Mouse (Mus musculus): ENCODE measurements around the gene Ifna5. TPM values are rescaled to one million over a fixed set of nuclear protein-coding genes. Genes with fewer than 3 reads are reported as not detected.

Gene Ifna5
- polyA plus RNA-seq, 2 experiments from 2014 or later = not detected

- peak; percentile 85 for ATAC-seq
Measured at GRCm38 (mm10) chr4:88864599-88864998, 29.3 kb downstream of the Ifna5 start.

DNA sequence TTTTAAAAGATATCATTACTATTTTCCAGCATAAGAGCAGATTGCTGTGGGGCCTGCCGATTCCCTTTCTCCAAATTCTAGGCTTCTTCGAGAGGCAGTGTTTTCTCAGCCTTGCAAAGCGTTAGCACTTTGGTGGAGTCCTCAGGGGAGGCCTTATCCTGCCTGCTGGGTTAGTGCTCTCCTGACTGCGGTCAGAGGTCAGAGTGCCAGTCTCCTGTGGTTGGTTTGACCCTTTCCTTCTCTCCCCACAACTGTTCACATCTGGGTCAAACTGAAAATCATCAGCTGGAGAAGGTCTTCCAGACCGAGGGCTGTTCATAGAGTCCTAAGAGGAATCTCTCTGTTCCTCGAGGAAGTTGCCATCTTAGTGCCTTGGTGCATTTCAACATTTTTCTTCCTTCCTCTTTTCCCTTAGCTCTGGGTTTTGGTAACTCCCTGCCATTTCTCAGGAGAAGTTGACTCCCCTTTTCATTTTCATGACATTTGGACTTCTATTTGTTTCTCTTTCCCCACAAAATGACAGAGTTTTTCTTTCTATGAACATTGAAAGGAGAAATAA is 29.8 kb downstream of the Ifna5 start:
- peak; percentile 3 for ATAC-seq

DNA sequence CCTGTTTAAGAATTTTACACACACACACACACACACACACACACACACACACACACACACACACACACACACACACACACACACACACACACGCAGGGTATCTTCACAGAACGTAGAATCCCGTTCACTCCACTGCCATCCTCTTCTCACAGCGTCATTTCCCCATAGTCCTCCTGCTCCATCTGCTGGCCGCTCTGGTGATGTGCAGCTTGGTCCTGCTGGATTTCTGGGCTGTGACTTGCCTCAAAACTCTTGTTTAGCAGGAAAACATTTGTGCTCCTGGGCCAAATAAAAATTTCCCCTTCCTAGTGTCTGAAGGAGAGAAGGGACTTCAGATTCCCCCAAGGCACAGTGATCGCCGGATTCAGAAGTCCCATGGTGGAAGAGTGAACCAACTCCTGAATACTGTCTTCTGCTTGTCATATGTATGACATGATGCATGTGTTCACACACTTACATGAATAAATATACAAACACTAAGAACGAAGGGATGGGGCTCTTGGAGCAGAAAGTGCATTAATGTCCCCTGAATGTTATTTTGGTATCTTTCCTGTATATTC is 32.1 kb downstream of the Ifna5 start:
- ATAC-seq = peak; percentile 60

DNA sequence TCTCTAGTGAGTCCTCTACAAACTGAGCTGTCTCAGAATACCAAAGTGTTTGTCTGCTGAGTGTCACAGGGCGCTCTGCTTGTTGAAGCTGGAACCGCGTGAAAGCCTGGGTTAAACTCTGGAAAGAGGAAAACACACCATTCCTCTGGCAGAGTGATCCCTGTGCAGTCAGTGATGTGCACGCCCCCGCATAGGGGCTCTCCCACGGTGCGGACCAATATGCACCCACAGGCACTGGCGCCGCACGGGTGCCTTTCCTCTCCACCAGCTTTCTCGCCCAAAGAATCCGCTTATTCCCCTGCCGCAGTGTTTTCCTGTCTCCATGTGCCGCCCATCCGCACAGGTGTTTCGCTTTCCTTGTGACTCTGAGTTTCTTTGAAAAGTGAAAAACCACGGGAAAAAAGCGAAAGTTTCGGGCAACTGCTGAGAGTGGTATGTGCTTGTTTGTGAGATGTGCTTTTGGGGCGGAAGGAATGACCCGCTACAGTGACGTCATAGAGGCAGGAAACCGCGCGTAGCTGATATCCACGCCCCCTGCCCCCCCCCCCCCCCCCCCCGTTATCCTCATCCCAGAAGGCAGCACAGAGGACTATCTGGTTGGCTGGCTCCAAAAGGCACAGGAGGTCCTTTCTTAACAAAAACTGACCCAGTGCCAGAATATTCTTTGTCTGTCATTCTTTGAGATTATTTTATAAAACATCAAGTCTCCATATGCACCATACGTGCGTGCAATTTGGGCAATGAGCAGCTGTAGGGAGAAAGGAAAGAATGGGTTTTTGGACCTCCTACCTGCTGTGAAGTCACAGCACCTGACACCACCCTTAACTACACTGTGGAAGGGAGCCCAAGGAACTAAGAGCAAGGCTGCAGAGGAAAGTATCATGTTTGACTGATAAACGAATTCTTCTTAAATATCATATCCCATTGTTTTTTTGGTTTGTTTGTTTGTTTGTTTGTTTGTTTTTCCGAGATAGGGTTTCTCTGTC is 32.9 kb downstream of the Ifna5 start:
- ATAC-seq = peak; percentile 58

GRCm38 (mm10) chr4:88872691-88873090 is 37.4 kb downstream of the Ifna5 start:
- no peak for ATAC-seq

DNA sequence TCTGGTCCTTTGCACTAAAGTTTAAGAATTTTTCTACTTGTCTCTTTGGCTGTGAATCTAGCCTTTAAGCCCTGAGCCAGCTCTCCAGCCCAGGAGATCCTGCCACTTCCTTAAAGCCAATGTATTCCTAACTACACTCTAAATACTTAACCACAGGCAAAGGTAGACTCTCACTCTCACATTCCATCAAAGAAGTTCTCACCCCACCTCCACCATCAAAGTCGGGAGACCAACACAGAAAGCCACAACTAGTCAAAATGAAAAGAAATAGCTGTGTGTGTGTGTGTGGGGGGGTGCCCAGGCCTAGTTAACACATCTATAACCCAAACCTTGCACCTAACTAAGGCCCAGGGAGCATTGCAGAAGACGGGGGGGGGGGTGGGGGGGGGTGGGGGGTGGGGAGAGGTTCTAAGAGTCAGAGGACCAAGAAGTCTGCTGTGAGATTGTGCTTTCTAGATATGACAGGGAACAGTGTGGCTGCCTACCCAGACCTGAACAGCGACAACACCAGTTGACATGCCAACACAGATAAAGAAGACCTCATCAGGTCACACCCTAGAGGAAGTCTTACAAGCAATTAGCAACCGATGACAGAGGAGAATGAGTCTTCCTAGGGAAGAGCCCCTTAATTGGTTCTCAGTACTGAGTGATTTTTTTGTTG is 40.2 kb downstream of the Ifna5 start:
- ATAC-seq = peak; percentile 31

- no peak for ATAC-seq
Measured at GRCm38 (mm10) chr4:88876520-88876919, 41.2 kb downstream of the Ifna5 start.

DNA sequence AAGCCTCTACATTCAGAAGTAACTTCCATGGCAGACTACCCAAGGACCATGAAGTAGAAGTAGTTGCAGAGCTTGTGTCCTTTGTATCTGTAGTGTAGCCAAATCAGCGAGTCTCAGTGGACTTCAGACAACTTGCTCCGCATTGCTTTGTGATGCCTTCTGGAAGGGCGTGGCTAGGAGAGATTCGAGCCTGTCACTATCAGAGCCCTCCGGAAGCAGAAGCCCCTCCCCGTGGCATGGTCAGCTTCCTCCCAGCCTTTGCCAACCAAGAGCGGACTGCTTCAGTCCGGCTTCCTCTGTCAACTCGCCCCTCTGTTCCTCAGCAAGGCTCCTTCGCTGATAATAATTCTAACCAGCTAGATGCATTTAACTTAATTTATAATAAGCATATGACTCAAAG is 42.9 kb downstream of the Ifna5 start:
- ATAC-seq = peak; percentile 68

- ATAC-seq = no peak
Measured at GRCm38 (mm10) chr4:88878772-88879171, 43.4 kb downstream of the Ifna5 start.

DNA sequence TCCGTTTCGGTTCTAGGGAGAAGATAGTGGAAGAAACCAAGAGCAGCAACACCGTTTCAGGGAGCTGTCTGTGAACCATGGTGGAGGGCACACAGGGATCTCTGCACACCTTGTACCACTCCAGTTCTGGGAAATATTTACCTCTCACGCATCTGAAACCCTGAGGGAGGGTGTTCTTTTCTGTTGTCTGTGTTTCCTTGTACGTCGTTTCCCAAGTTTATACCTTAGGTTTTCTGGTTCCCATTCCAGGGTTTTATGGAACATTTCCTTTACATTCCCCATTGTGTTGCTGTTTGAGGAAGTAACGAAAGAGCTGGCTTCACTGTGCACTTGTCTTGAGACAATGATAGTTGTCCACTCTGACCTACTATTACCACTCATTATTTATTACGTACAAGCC is 44.8 kb downstream of the Ifna5 start, which contains the start of gene Ifne:
Gene Ifne (minus strand): TSS at position 101 of the 400 bp plus-strand sequence.
- ATAC-seq = no peak

Other genes starting within 250 kb of the Ifna5 start
- not detected for gene Ifna9, start 243.1 kb upstream of the Ifna5 start, polyA plus RNA-seq (2017; shearing (Covaris generic))
- gene Ifna12, start 232.1 kb upstream of the Ifna5 start, polyA plus RNA-seq (2017; shearing (Covaris generic)) = not detected
- gene C87499, start 201.1 kb upstream of the Ifna5 start, polyA plus RNA-seq (2017; shearing (Covaris generic)) = not detected
- gene Ifna13, start 191.1 kb upstream of the Ifna5 start, polyA plus RNA-seq (2017; shearing (Covaris generic)) = under 1 TPM in 1 of 2 experiments, not detected in 1; 0.40 TPM
- not detected for gene Ifna16, start 158.6 kb upstream of the Ifna5 start, polyA plus RNA-seq (2017; shearing (Covaris generic))
- gene Ifna2, start 151.6 kb upstream of the Ifna5 start, polyA plus RNA-seq (2017; shearing (Covaris generic)) = not detected
- gene Ifnab, start 144.2 kb upstream of the Ifna5 start, polyA plus RNA-seq (2017; shearing (Covaris generic)) = not detected
- not detected for gene Gm26566, start 113.7 kb upstream of the Ifna5 start, polyA plus RNA-seq (2017; shearing (Covaris generic))
- gene Klhl9, start 113.1 kb upstream of the Ifna5 start, polyA plus RNA-seq (2017; shearing (Covaris generic)) = 10 to 100 TPM; 27.3 to 43.0 TPM
- gene Gm13271, start 80.7 kb upstream of the Ifna5 start, polyA plus RNA-seq (2017; shearing (Covaris generic)) = not detected
- gene Gm13283, start 75.4 kb upstream of the Ifna5 start, polyA plus RNA-seq (2017; shearing (Covaris generic)) = under 1 TPM in 1 of 2 experiments, not detected in 1; 0.28 TPM
- not detected for gene Gm13290, start 61.7 kb upstream of the Ifna5 start, polyA plus RNA-seq (2017; shearing (Covaris generic))
- gene Gm13289, start 58.6 kb upstream of the Ifna5 start, polyA plus RNA-seq (2017; shearing (Covaris generic)) = not detected
- gene Gm13272, start 55.7 kb upstream of the Ifna5 start, polyA plus RNA-seq (2017; shearing (Covaris generic)) = not detected
- under 1 TPM in 1 of 2 experiments, not detected in 1; 0.79 TPM for gene Ifnz, start 53.4 kb upstream of the Ifna5 start, polyA plus RNA-seq (2017; shearing (Covaris generic))
- not detected for gene Gm13276, start 49.8 kb upstream of the Ifna5 start, polyA plus RNA-seq (2017; shearing (Covaris generic))
- gene Gm13277, start 46.9 kb upstream of the Ifna5 start, polyA plus RNA-seq (2017; shearing (Covaris generic)) = not detected
- gene Gm13278, start 44.0 kb upstream of the Ifna5 start, polyA plus RNA-seq (2017; shearing (Covaris generic)) = not detected
- gene Gm13275, start 41.0 kb upstream of the Ifna5 start, polyA plus RNA-seq (2017; shearing (Covaris generic)) = not detected
- not detected for gene Gm13279, start 38.1 kb upstream of the Ifna5 start, polyA plus RNA-seq (2017; shearing (Covaris generic))
- not detected for gene Gm13285, start 35.9 kb upstream of the Ifna5 start, polyA plus RNA-seq (2017; shearing (Covaris generic))
- not detected for gene Gm13287, start 32.3 kb upstream of the Ifna5 start, polyA plus RNA-seq (2017; shearing (Covaris generic))
- gene Gm13288, start 30.0 kb upstream of the Ifna5 start, polyA plus RNA-seq (2017; shearing (Covaris generic)) = not detected
- gene Ifna7, start 19.3 kb upstream of the Ifna5 start, polyA plus RNA-seq (2017; shearing (Covaris generic)) = not detected
- not detected for gene Ifna11, start 15.6 kb upstream of the Ifna5 start, polyA plus RNA-seq (2017; shearing (Covaris generic))
- not detected for gene Ifna6, start 8.1 kb upstream of the Ifna5 start, polyA plus RNA-seq (2017; shearing (Covaris generic))
- not detected for gene Ifna4, start 6.3 kb downstream of the Ifna5 start, polyA plus RNA-seq (2017; shearing (Covaris generic))
- not detected for gene Ifna1, start 14.6 kb downstream of the Ifna5 start, polyA plus RNA-seq (2017; shearing (Covaris generic))
- gene Ifne, start 44.7 kb downstream of the Ifna5 start, polyA plus RNA-seq (2017; shearing (Covaris generic)) = not detected